Mouse (Mus musculus) limb, embryonic 13.5 days (tissue): ENCODE measurements at regions not wholly inside any gene's neighbourhood (a gene's known extent, or its start where the extent isn't known, plus 50 kb on each side); places are given as distances from the start of the nearest gene placed in this dataset.

Experiments
- ATAC-seq: fragments of 200-750 bp; cut with Nextera tagmentation; 2 replicates; pipeline ENCODE4 v1.8.0; 2017; ENCODE audit warnings: low read depth, moderate number of reproducible peaks, moderate TSS enrichment; ENCODE audit not compliant: low FRiP score
- H3K27ac ChIP-seq: fragments of 300-500 bp; sonication (generic); 2 replicates; pipeline ENCODE4 v1.5.1; 2015; ENCODE audit warnings: inconsistent platforms, mild to moderate bottlenecking, moderate library complexity
- H3K27me3 ChIP-seq: fragments of 300-500 bp; sonication (generic); 2 replicates; pipeline ENCODE4 v1.6.1; 2015; ENCODE audit warnings: mild to moderate bottlenecking, inconsistent platforms
- H3K36me3 ChIP-seq: fragments of 300-500 bp; sonication (generic); 2 replicates; pipeline ENCODE4 v1.6.1; 2015; ENCODE audit warnings: inconsistent platforms, mild to moderate bottlenecking, moderate library complexity
- H3K4me1 ChIP-seq: fragments of 300-500 bp; sonication (generic); 2 replicates; pipeline ENCODE4 v1.6.1; 2015; ENCODE audit warnings: inconsistent platforms
- H3K4me2 ChIP-seq: fragments of 300-500 bp; sonication (generic); replicated peaks from 2 replicates; pipeline ENCODE4 v1.6.1; 2015; ENCODE audit warnings: inconsistent platforms, mild to moderate bottlenecking, moderate library complexity
- H3K4me3 ChIP-seq: fragments of 300-500 bp; sonication (generic); 2 replicates; pipeline ENCODE4 v1.5.1; 2015; ENCODE audit warnings: moderate library complexity, mild to moderate bottlenecking, inconsistent platforms
- H3K9ac ChIP-seq: fragments of 300-500 bp; sonication (generic); 2 replicates; pipeline ENCODE4 v1.6.1; 2015; ENCODE audit warnings: mild to moderate bottlenecking, inconsistent platforms
- H3K9me3 ChIP-seq: fragments of 300-500 bp; sonication (generic); 2 replicates; pipeline ENCODE4 v1.6.1; 2016; ENCODE audit warnings: inconsistent platforms
- WGBS: fragments of 180-500 bp; shearing (Covaris S2); methylation state at CpG from one replicate; pipeline ENCODE4 v1.1.7; 2015; 5-methylcytosine and 5-hydroxymethylcytosine counted together

DNA sequence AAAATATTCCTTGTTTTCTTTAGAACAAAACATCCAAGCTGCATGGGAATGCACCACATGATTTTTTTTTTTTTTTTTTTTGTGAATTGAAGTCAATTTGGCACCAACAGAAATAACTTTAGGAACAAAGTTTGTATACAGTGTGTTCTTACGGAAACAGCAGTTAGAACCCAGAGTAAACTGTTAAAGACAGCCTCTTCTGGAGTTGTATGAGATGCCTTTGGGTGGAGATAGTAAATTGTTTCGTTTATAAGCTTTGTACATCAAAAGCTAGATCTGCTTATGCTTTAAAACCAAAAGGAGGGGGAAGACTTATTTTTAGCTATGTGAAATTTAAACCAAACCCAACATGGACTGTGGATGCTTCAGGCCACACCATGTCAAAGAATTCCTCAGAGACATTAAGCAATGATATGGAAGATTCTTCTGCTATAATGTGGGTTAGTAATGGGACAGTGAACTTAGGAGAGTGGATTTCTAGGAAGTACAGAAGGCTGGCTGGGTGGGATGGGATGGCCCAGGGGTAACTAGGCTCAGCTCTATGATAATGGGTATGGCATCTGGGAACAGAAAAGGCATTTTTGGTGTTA, 265.6 kb downstream of the Pten start:
- Histone ChIP-seq H3K9ac (no peak overlapping the region), H3K4me1 (no peaks in the 10 kb centered on the region), H3K4me3 (no peak overlapping the region), H3K36me3 (no peaks in the 10 kb centered on the region), H3K4me2 (no peak overlapping the region), H3K9me3 (no peaks in the 10 kb centered on the region), H3K27ac (no peak overlapping the region), H3K27me3 (no peaks in the 10 kb centered on the region)
- 79% methylated on average over 2 of the region's 2 CpGs for WGBS
- ATAC-seq = no peak

DNA sequence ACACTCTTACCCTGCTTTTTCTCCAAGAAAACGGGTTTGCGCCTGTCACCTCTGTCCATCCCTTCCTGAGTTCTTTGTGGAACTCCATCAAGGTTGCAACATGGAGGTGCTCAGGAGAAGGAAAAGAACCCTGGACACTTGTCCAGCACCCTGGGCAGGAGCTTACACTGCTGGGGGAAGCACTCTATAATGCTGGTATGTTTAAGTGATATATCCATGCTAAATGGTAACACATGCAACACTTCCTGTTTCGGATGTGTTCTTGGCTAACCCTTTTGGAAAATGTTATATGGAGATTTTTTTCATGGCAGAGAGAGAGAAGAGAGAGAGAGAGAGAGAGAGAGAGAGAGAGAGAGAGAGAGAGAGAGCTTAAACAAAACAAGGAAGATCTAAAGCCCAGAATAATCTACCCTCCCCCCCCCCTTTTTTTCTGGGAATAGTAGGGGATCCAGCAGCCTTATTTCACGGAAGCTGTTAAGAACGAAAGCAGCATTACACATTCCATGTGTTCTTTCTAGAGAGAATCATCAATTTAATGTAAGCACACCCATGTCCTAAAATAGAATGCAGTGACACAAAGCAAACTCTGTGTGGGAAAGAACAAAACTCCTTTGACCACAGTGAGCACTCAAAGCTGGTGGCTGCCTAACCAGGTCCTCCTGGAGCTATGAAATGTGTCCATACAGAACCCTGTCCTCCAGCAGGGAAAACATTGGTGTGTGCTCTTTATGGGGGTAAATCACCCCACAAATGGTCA, 272.6 kb downstream of the Pten start:
- H3K4me2 ChIP-seq = 0 out of 2 replicates have a peak overlapping the region, but pooled peaks have one; percentile 14
- no peak for ATAC-seq
- H3K36me3 ChIP-seq = no peaks in the 10 kb centered on the region
- H3K27ac ChIP-seq = peak overlapping the region; percentile 22; the same call in 1 of the 2 replicates
- WGBS = 56% methylated on average over 5 of the region's 5 CpGs
- H3K4me1 ChIP-seq = peaks cover 12% of the 10 kb centered on the region
- no peaks in the 10 kb centered on the region for H3K27me3 ChIP-seq
- no peaks in the 10 kb centered on the region for H3K9me3 ChIP-seq
- H3K4me3 ChIP-seq = no peak overlapping the region
- no peak overlapping the region for H3K9ac ChIP-seq

DNA sequence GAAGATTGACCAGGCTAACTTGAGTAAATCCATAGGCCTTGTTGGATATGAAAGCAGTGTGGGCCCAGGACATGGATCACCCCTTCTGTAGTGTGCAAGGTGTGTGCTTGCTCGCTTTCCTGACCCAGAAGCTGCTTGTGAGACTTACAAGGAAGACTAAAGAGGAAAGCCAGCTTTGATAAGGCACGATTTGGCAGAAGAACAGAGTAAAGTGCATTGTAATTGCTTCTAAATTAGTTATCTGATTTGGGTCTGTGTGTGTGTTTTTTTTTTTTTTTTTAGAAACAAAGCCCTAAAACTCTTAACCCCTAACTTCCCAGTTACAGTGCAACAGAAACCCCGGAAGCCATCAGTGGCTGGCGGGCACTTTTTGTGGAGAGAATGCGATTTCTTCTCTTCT, 283.2 kb downstream of the Pten start:
- no peak overlapping the region for H3K9ac ChIP-seq
- no peaks in the 10 kb centered on the region for H3K9me3 ChIP-seq
- ATAC-seq = no peak

DNA sequence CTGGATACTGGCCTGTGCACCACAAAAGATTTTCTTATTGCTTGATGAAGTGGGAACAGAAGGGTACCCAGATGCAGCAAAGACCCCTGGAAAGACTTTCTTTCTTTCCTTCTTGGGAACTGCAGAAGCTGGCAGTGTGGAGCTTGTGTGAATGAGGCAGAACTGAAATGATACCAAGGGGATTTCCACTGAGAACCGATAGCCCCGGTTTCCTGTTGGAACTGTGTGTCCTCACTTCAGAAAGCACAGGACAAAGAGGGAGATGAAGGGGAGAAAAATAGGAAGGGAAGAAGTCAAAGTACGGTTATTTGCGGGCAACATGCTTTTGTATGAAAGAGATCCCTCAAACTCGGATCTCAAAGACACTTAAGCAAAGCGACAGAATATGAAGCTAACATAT, 283.7 kb downstream of the Pten start:
- Histone ChIP-seq H3K36me3 (no peaks in the 10 kb centered on the region), H3K9ac (no peak overlapping the region), H3K4me3 (no peak overlapping the region), H3K9me3 (no peaks in the 10 kb centered on the region), H3K27ac (no peak overlapping the region), H3K4me1 (peaks cover 13% of the 10 kb centered on the region), H3K4me2 (no peak overlapping the region), H3K27me3 (0 out of 2 replicates have a peak, but pooled peaks cover 3% of the 10 kb centered on the region)
- WGBS = 75% methylated on average over 6 of the region's 6 CpGs
- no peak for ATAC-seq

More for the DNA sequence above, 283.2 kb downstream of the Pten start:
- Histone ChIP-seq H3K4me3 (no peak overlapping the region), H3K36me3 (no peaks in the 10 kb centered on the region), H3K27me3 (0 out of 2 replicates have a peak, but pooled peaks cover 3% of the 10 kb centered on the region), H3K27ac (no peak overlapping the region), H3K4me2 (no peak overlapping the region), H3K4me1 (peaks cover 17% of the 10 kb centered on the region)
- 59% methylated on average over 5 of the region's 5 CpGs for WGBS

DNA sequence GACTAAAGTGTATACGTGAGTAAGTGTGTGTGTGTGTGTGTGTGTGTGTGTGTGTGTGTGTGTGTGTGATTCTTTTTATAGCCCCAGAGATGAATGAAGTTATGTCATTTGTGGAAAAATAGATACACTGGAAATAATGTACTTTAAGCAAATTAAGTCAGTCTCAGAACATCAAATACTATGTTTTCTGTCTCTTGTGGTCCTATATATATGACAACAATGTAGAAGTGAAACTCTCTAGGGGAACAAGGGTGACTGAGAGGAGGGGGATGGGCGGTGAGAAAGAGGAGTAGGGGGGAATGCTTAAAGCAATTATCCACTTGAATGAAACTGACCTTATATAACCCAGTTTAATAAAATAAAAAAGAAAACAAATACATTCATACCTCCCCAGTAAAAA, 285.5 kb downstream of the Pten start:
- no peaks in the 10 kb centered on the region for H3K9me3 ChIP-seq
- 83% methylated on average over 2 of the region's 2 CpGs for WGBS

DNA sequence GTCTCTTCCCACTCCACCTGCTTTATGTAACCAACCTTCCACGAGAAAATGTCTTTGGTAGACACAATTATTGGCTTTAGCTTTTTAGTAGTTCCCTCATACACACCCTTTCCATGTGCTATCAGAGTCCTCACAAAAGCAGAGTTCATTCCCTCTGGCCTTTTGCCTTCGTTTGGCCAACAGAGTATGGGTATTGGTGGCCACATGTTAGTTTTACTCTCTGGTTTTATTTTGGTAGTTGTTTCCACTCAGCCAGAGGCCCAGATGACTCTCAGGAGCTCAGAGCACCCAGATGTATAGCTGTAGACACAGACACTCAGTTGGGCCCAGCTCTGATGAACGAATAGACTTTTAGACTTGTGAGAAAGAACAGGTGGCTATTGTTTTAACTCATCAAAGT, 286.4 kb downstream of the Pten start:
- Histone ChIP-seq H3K9ac (no peak overlapping the region), H3K4me2 (no peak overlapping the region)
- 74% methylated on average over 3 of the region's 3 CpGs for WGBS

More for the DNA sequence above, 285.5 kb downstream of the Pten start:
- Histone ChIP-seq H3K36me3 (no peaks in the 10 kb centered on the region), H3K27me3 (0 out of 2 replicates have a peak, but pooled peaks cover 3% of the 10 kb centered on the region), H3K9ac (no peak overlapping the region), H3K4me3 (no peak overlapping the region), H3K27ac (no peak overlapping the region), H3K4me1 (0 out of 2 replicates have a peak, but pooled peaks cover 7% of the 10 kb centered on the region), H3K4me2 (no peak overlapping the region)
- no peak for ATAC-seq

DNA sequence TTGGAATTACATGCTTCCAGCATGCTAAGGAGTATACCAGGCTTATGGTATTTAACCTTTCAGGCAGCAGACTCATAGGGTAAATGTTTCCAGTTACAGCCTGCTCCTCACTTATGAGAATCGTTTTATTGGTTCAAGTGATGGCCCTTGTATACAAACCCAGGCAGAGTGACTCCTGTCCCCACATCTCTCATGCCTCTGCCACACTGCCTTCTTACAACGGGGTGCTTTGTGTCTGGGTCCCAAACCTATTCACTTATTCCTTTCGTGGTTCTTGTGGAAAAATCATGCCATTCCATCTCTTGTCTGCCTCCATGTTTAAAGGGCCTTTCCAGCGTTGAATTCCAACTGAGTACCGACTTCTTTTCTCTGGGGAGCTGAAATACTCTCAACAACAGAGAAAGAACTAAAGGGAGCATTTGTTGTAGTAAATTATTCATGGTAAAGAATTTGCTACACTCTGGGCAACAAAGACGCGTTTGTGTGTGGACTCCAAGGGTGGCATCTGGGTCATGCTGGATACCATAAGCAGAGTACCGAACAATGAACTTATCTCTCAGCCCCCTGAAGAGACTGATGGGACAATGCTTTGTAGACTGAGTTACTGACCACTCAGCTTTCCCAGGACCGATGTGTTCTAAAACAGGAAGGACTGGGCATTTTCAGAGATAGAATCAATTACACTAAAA, 291.6 kb downstream of the Pten start:
- Histone ChIP-seq H3K4me1 (0 out of 2 replicates have a peak, but pooled peaks cover 3% of the 10 kb centered on the region), H3K36me3 (no peaks in the 10 kb centered on the region), H3K4me2 (no peak overlapping the region), H3K4me3 (no peak overlapping the region), H3K9me3 (no peaks in the 10 kb centered on the region), H3K9ac (no peak overlapping the region), H3K27ac (no peak overlapping the region), H3K27me3 (no peaks in the 10 kb centered on the region)
- ATAC-seq = no peak
- WGBS = 81% methylated on average over 9 of the region's 9 CpGs

More for the DNA sequence above, 286.4 kb downstream of the Pten start:
- no peak for ATAC-seq
- H3K4me1 ChIP-seq = 0 out of 2 replicates have a peak, but pooled peaks cover 7% of the 10 kb centered on the region
- no peaks in the 10 kb centered on the region for H3K36me3 ChIP-seq
- no peaks in the 10 kb centered on the region for H3K9me3 ChIP-seq
- no peak overlapping the region for H3K4me3 ChIP-seq
- H3K27ac ChIP-seq = no peak overlapping the region
- 0 out of 2 replicates have a peak, but pooled peaks cover 3% of the 10 kb centered on the region for H3K27me3 ChIP-seq

DNA sequence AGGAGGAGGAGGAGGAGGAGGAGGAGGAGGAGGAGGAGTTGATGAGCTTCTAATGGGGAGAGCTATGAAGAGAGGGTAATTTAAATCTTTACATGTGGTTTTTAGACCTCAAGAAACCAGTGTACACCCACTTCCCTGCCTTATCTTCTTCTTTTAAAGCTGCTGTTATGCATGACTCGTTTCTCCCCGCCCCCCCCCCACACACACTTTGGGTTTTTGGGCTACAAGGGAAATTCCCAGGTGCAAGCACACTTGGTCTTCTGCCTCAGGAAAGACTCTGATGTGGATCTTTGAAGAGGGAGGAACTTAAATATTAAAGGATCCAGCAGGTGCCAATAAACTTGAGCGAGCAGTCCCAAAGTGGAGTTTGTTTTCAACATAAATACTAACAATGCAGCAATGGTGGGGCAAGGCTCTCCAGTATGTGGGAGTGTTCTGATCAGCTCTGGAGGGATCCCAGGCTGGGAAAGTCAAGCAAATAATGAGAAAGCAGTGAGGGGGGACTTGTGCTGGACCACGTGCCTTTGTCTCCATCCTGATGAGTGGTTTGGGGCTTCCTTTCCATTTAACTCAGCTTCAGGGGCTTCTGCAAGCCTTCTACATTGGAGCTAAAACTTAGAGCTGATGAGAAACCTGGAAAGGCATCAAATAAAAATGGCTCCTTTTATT, 296.0 kb downstream of the Pten start:
- Histone ChIP-seq H3K4me3 (no peak overlapping the region), H3K4me1 (no peaks in the 10 kb centered on the region), H3K27me3 (no peaks in the 10 kb centered on the region), H3K4me2 (no peak overlapping the region), H3K36me3 (no peaks in the 10 kb centered on the region), H3K9me3 (no peaks in the 10 kb centered on the region), H3K27ac (no peak overlapping the region), H3K9ac (no peak overlapping the region)
- 59% methylated on average over 4 of the region's 4 CpGs for WGBS
- no peak for ATAC-seq

DNA sequence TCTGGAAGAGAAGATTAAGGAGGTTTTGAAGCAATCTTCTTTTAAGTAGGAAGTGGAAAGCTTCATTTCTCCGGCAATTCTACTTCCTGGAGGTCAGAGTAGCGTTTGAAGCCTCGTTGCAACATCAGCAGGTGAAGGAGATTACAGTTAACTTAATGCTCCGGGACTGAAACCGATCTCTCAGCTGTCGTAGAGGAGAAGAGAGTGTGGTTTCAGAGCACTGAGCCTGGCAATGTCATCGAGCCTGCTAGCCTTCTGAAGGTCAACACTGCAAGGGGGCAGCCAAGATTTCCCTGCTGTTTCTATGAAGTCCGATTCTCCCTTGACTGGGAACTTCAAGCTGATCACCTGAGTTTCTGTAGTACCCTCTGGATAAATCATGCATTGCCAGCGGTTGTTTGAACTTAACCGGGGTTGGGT, 299.1 kb downstream of the Pten start:
- H3K27me3 ChIP-seq = no peaks in the 10 kb centered on the region
- no peaks in the 10 kb centered on the region for H3K36me3 ChIP-seq
- H3K4me3 ChIP-seq = no peak overlapping the region
- no peaks in the 10 kb centered on the region for H3K9me3 ChIP-seq
- ATAC-seq = no peak
- H3K9ac ChIP-seq = no peak overlapping the region
- no peak overlapping the region for H3K27ac ChIP-seq
- H3K4me1 ChIP-seq = no peaks in the 10 kb centered on the region
- no peak overlapping the region for H3K4me2 ChIP-seq
- WGBS = 60% methylated on average over 10 of the region's 10 CpGs

DNA sequence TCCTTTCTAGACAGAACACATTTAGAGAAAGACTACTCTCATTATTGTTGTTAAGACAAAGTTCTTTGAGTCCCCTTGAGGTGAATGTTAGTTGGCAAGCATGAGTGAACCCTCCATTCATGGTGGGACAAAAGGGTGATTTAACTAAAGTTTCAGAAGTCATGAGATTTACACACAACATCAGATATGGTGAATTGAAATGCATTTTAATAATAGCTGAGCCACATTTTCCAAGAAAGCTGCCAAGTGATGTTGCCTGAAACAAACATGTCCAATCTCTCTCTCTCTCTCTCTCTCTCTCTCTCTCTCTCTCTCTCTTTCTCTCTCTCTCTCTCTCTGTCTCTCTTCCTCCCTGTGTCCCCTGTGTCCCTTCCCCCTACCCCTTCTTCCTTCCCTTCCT, 303.7 kb downstream of the Pten start:
- no peak overlapping the region for H3K27ac ChIP-seq
- no peak overlapping the region for H3K4me3 ChIP-seq
- no peak overlapping the region for H3K9ac ChIP-seq
- no peak for ATAC-seq
- no peak overlapping the region for H3K4me2 ChIP-seq
- no peaks in the 10 kb centered on the region; the same call in 1 of the 2 replicates for H3K27me3 ChIP-seq
- H3K9me3 ChIP-seq = no peaks in the 10 kb centered on the region
- H3K36me3 ChIP-seq = no peaks in the 10 kb centered on the region
- H3K4me1 ChIP-seq = peaks cover 4% of the 10 kb centered on the region; the same call in 1 of the 2 replicates

DNA sequence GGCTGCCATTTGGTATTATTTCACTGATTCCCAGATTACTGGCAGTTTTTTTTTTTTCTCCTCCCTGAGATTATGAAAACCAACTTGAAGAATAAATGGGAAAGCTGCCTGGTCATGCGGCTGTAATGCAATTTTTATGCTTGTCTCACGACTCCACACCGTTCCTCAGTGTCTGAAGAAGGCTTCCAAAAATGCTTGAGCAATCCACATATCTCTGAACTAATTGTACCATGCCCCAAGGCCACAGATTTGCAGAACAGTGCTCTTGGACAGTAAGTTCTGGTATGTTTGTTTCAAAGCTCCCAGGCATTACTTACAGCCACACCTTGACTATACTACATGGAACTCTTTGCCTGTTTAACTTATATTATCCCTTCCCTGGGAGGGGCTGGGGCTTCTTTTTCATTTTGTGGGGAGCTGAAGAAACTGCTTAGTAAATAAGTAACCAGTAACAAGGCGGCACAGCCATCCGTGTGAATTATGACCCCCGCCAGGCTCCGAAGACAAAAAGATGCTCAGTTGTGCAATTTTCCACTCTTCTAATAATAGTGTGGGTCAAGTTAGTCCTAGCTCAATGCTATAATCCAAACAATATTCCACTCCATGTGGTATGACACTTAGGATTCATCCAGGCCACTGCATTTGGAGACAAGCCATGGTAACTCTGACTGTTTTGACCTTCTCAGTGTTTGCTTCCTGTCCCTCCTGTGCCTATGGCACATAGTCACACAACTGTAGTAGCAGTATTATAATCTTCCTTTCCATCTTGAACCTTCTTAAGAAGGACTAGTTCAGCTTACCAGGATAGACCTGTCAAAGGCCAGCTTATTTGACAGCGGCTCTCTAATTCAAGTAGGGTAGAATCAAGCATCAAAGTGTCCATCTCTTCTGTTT, 305.1 kb downstream of the Pten start:
- Histone ChIP-seq H3K36me3 (no peaks in the 10 kb centered on the region), H3K4me1 (peaks cover 4% of the 10 kb centered on the region; the same call in 1 of the 2 replicates), H3K4me3 (no peak overlapping the region), H3K27me3 (no peaks in the 10 kb centered on the region; the same call in 1 of the 2 replicates), H3K4me2 (no peak overlapping the region), H3K9me3 (no peaks in the 10 kb centered on the region), H3K9ac (no peak overlapping the region), H3K27ac (no peak overlapping the region)
- 89% methylated on average over 8 of the region's 8 CpGs for WGBS
- ATAC-seq = no peak
